Mouse (Mus musculus) yolk sac, embryonic 10.5 days (tissue): ENCODE data around the gene Prpf6.

ENCODE experiments used
- DNase-seq: peaks from one replicate; pipeline ENCODE4 v3.0.0-alpha.2; 2017; ENCODE audit warnings: low spot score

The Prpf6 gene

GRCm38 (mm10) chr2:181591528-181592085, at the start of gene Prpf6:
Prpf6 (plus strand) TSS chr2:181591868.
- peak; percentile 42 for DNase-seq

DNA sequence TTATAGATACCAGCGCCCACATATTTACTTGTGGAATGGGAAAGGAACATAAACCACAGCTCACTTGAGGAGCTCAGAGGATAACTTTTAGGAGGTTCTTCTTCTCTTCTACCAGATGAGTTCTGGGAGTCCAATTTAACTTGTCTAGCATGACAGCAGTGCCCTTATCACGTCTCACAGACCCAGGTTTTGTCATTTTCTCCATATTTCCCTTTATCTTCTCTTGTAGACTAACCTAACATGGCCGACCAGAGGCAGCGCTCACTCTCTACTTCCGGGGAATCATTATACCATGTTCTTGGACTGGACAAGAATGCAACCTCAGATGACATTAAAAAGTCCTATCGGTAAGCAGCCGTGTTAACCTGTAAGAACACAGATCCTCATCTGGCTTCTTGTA, 45.5 kb upstream of the Prpf6 start:
- DNase-seq: no peak

GRCm38 (mm10) chr2:181548227-181548626, 43.4 kb upstream of the Prpf6 start:
- no peak for DNase-seq

- no peak for DNase-seq
Observed at GRCm38 (mm10) chr2:181548682-181549081, 43.0 kb upstream of the Prpf6 start.

DNA sequence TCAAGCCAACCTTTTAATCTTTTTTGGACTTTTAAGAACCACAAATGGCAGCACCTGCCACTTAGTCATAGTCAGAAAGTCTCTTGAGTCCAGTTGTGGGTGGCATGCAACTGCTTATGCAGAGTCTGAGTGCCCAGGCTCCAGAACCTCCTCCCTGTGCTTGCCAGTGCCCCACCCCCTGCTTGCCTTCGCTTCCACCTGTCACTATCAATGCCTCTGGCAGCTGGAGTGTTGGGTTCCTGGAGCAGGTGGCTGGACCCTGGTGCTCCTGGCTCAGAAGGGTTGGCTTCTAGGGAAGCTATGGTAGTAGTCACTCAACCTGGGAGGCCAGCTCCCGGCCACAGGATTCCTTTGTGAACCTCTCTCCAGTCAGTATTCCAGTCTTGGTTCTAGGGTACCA, 41.4 kb upstream of the Prpf6 start:
- no peak for DNase-seq

GRCm38 (mm10) chr2:181553772-181554171, 37.9 kb upstream of the Prpf6 start:
- no peak for DNase-seq

DNA sequence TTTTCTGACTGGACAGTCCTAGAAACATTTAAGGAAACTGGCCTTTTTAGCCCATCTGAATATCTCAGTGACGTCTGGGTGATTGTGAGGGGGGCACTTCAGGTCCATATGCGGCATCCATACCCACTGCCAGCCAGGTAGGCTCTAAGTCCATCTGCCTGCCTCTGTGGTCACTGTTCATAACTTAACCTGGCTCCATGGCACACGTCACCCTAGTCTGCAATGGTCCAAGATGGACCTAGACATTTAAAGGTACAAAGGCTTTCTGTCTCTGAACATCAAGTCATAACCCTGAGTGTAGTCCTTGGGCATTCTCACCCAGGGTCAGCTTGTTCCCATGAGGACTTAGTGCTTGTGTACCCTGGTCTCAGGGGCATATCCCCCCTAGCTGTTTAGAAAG, 24.3 kb upstream of the Prpf6 start:
- DNase-seq: no peak

GRCm38 (mm10) chr2:181568272-181569008, 23.2 kb upstream of the Prpf6 start:
- DNase-seq: no peak

DNA sequence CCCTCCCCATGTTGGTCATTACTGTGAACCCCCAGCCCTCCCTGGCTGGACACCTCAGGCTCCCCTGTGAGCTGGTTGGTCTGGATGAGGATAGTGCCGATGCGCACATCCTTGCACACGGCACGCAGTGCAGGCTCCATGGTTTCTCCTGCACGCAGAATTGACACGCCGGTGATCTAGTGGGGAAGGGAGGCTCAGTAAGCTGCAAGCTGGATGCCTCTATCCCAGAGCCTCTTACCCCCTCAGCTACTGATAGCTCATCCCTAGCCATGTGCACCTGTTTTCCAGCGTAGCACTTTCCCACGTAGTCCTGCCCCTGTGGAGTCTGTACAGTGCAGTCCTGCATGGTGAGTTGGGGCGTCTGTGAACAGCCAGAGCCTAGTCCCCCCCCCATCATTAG, 21.8 kb upstream of the Prpf6 start:
- no peak for DNase-seq

DNA sequence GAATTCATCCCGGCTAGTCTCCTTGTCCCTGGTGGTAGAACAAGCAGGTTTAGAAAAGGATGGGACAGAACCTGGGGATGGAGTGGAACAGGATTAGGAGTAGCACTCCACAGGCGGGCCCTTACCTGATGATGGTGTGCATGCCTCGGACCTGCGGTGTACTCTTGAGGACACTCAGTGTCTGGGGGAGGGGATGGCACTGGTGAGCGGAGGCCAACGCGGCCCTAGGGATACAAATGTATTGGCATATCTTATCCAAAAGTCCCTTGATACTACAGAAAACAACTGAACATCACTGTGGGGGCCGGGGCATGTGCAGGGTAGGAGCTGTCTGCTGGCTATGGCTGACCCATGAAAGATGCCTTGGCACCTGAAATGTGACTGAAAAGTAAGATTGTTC, 21.3 kb upstream of the Prpf6 start:
- DNase-seq: no peak

GRCm38 (mm10) chr2:181570921-181571595, 20.6 kb upstream of the Prpf6 start:
- no peak for DNase-seq

DNA sequence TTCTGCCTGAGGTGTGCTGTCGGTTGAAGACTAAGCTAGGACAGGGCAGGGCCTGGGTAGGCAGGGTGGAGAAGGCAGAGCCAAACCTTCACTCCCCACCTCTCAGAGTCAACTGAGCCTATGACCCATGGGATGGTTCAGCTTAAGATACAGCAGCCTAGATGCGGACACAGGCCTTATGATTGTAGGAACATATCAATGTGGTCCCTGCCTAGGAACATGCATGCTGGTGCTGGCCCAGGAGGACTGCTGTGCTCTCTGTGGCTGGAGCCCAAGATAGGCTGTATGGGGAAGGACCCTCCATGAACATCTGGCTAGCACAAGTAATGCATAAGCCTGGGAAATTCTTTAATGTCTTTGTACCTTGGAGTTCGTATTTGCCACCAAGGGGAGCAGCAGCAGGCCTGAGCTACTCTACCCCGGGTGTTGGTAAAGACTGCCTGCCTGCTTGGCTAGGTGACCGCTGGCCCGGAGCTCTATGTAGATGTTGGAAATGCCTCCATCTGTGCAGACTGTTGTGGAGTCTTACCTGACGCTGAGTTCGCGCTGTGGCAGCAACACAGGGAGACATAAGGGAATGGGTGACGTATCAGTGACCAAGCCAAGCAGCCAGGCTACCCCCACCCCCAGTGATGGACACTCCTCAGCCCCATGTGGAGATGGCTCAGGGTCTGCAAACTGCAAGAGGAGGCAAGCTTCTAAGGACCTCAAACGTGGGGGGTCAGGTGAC, 19.6 kb upstream of the Prpf6 start:
- no peak for DNase-seq

- no peak for DNase-seq
Observed at GRCm38 (mm10) chr2:181572921-181573920, 18.4 kb upstream of the Prpf6 start.

DNA sequence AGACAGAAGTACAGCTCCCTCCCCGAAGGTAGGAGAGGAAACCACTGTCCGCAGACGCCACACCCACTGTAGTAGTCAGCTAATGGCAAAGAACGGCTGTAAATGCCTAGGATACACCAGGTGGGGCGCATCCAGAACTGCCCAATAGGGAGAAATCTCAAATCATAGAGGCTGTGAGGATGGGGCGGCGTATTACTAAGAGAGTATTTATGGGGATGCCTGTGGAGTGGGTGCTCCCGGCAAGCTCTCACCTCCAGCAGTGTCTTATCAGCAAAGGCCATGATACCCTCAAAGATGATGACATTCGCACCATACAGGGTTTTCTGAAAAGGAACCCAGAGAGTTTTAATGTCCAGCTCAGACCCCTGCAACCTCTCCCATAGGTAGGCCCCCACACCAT, 17.7 kb upstream of the Prpf6 start:
- DNase-seq: no peak

GRCm38 (mm10) chr2:181574921-181575545, 16.6 kb upstream of the Prpf6 start:
- DNase-seq: no peak

DNA sequence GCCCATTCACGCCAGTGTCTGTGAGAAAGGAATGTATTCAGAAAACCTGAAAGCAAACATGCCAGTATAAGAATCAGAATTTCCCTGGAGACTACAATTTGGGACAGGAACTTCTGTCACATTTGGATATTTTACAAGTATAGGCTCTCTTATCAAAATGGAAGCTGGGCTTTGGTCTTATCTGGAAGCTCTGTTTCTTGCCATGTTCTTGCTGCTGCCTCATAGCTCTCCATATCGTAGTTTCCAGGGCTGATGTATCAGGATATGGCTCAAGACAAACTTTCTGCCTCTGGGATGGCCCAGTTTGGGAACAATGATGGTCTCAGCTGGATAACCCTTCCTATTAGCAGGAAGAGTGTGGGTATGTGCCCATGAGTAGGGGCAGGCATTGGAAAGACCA, 15.1 kb upstream of the Prpf6 start:
- DNase-seq: no peak

DNA sequence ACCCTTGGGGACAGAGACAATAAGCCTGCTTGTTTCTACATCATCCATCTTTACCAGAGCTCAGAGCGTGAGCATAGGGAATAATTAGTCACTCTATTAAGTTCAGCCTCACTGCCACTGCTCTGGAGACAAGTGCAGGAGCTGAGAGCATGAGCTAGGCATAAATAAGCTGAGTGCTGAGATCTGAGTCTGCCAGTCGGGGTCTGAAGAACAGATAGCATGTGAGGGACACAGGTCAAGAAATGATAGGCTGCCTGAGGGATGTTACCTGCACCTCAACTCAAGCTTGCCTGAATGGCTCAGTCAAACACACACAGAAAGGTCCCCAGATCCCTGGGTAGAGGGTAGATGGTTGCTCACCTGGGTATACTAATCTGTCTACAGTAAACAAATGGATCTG, 14.5 kb upstream of the Prpf6 start:
- DNase-seq: no peak

DNA sequence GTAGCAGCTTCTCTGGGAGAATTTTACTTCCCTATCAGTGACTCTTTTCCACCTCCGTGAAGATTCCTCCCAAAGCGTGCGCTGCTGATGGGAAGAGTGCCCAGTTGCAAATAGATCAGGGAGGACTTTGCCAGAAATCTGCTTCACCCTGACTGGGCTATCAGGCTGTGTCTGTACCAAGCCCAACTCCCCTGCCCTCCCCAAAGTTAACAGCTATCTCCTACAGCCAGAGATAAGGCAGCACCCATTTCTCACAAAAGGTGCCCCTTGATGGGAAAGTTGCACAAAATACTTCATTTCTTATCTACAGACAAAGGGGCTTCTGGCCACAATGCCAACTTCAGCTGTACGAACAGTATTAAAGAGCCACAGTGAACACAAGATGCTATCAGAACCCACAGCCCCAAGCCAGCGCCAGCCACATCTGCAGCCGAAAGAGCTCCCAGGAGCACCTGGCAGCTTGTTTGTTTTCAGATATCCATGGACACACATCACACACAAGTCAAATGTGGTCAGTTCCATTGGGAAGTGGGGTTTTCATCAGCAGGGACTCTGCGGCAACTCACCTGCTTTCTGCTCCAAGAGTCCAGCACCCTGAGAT, 13.6 kb upstream of the Prpf6 start:
- no peak for DNase-seq

DNA sequence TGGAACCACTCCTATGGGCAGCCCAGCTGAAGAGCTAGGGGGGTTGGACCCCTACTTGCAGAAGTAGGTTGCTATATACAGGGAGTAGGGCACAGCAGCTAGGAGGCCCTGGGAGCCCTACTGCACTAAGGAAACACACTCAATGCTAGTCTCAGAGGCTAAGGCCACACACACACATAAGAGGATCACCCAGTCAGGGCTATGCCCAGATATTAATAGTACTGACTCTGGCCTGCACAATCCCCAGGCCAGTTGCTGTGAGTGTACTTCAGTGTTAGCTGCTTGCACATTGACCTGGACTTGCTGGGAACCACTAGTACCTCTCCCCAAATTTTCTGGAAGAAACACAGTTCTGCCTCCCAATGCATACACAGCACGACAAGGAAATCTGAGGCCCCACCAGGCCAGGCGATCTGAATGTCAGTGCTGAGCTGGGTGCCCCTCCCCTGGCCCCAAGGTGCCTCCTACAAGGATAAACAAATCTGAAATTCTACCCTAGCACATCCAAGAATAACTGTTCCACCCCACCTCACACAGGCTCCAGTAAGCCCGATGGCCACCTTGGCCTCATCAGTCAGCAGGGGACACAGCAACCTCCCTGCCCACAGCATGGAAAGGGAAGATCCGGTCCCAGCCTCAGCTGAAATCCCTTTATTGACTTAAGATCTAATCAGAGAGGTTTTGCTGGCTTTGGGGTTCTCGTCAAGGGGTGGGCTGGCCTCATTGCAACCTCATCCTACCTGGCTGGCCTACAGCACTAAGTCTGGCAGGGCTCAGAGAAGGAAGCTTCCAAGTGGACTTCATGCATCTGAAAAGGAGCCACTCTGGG, 12.7 kb upstream of the Prpf6 start:
- no peak for DNase-seq

- no peak for DNase-seq
Observed at GRCm38 (mm10) chr2:181579681-181580080, 12.0 kb upstream of the Prpf6 start.
